Mouse (Mus musculus) fibroblast of lung, adult 2 months (primary cell): ENCODE measurements around the gene Atp1a2.

Experiments used
- DNase-seq: peaks from one replicate; pipeline ENCODE4 v3.0.0-alpha.2; 2011; ENCODE audit warnings: low read depth

Atp1a2 gene

GRCm38 (mm10) chr1:172297611-172298537 lies at the start of gene Atp1a2:
TSS of gene Atp1a2 (minus strand) at chr1:172298064.
- DNase-seq = no peak

- DNase-seq = no peak
These were observed 49.5 kb upstream of the Atp1a2 start for GRCm38 (mm10) chr1:172347382-172347781.

GRCm38 (mm10) chr1:172346707-172347106 lies 48.8 kb upstream of the Atp1a2 start:
- no peak for DNase-seq

DNA sequence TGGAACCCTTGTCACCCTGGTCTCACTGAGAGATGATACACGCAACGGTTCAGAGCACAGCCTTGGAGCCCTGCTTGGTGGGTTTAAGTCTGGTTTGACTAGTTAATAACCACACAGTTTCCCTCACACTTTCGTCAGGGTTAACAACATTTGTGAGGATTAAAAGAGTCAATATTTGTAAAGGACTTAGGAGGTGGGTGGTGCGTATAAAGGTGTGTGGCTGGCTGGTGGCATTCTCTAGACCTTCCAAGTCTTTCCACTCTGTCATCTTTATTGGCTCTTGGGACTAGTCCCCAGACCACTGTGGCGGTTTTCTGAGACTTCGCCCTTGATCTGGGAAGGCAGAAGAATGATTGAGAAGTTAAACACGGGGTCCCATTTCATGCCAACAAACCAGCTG lies 47.0 kb upstream of the Atp1a2 start:
- no peak for DNase-seq

DNA sequence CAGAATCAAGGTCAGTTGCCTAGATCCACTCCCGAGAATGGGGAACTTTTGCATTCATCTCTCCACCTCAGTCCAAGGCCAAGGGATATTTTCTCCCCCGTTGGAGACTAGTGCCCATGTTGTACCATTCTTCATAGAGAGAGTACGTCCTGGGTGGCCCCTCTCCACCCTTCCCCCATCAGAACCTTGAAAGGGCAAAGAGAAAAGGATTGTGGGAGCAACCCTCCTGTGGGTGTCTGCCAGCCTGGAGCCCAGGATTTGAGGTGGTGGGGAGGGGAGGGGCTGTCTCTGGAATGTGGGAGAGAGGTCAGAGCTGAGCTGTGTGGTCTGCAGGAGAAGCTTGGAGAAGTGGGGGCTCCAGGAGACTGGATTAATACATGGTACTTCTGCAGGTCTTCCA lies 46.0 kb upstream of the Atp1a2 start:
- DNase-seq = no peak

GRCm38 (mm10) chr1:172342729-172343128 lies 44.9 kb upstream of the Atp1a2 start:
- no peak for DNase-seq

DNA sequence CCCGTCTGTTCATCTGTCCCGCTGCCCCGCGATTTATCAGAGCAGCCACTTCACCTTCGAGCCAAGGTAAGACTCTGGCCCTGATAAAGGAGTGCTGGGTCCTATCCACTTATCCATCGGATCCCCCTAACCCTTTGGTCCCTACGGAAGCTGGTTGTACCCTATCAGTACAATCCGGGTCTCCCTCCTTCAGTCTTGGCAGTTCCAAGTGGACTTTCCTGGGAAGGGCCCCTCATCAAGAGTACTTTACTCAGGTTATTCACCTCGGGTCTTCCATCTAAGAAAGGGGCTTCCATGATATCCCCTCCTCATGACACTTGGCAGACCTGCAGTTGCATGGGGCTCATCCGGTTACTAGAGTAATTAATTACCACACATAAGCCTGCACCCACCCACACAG lies 43.5 kb upstream of the Atp1a2 start:
- no peak for DNase-seq

DNA sequence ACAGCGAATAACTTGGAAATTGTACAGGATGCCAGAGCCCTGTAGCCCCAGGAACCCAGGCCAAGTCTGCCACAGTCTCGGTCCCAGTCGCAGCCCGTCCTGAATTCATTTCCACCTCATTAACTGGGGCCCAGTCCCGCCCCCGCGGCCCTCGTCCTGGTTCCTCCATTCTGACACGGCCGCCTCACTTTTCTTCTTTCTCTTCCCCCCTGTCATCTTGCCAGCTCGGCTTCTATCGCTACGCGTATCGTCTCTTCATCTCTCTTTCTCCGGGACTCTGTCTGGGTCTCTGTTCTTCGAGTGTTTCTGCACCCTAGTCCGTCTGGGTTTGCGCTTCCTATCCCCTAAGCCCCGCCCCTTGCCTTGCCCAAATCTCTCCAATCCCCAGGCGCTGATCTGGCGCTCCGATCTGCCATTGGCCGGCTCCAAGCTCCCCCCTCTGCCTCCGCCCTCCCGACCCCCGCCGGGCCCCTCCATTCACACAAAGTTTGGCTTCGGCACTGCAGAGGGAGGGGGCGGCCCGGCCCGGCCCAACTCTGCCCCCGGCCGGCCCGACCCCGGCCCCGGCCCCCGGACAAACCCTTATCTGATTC lies 43.0 kb upstream of the Atp1a2 start, which contains the start of gene Kcnj10:
Kcnj10 (plus strand) TSS at position 482 of the 593 bp plus-strand sequence.
- DNase-seq = no peak

- DNase-seq = no peak
These were observed 39.7 kb upstream of the Atp1a2 start for GRCm38 (mm10) chr1:172337411-172338185.

DNA sequence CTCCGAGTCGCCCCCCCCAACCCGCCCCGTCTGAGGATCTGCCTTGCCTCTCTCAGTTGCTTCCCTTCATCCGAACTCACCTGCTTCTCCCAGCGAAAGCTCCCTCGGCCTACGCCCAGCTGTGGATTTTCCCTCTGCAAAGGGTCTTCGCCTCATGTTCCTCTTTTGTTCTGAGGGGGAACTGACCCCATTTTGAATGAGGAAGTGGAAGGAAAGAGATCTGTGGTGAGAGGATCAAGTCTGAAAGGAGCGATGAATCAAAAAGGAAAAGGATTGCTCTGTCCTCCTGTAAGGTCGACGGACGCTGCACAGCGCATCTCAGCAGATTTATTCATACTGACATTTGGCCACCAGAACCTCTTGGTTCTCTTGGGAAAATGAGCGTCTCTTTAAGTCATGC lies 37.9 kb upstream of the Atp1a2 start:
- no peak for DNase-seq

GRCm38 (mm10) chr1:172333512-172333911 lies 35.6 kb upstream of the Atp1a2 start:
- no peak for DNase-seq

DNA sequence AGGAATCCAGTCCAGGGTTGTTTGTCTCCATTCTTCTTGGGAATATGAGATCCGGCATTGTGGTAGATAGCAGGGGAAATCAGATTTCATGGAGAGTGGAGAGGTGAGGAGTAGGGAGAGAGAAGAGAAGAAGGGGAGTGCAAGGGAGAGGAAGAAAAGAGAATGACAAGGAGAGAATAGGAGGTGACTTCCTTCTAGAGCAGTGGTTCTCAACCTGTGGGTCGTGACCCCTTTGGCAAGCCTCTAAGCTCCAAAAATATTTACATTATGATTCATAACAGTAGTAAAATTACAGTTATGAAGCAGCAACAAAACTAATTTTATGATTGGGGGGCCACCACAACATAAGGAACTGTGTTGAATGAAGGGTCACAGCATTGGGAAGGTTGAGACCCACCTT lies 35.1 kb upstream of the Atp1a2 start:
- DNase-seq = no peak

DNA sequence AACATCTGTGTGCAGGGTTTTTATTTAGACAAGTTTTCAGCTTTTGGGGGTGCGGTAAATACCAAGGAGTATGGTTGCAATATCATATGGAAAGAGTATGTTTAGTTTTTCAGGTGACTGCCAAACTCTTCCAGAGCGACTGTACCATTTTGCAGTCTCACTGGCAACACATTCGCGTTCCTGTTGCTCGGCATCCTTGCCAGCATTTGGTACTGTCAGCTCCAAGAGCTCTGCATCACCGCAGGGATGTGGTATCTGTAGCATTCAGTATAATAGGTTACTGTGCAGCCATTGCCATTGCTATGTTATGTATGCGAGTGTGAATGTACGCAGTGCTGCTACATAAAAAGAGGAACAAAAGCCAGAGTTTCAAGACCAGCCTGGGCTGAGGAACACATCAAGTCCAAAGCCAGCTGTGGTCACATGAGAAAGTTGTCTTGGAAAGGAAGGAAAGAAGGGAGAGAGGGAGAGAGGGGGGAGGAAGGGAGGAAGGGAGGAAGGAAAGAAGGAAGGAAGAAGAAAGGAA lies 33.6 kb upstream of the Atp1a2 start:
- DNase-seq = no peak

- no peak for DNase-seq
These were observed 31.8 kb upstream of the Atp1a2 start for GRCm38 (mm10) chr1:172329616-172330015.

GRCm38 (mm10) chr1:172329131-172329530 lies 31.3 kb upstream of the Atp1a2 start, which contains the start of gene Kcnj9:
TSS of gene Kcnj9 (minus strand) at chr1:172329318.
- DNase-seq = no peak

GRCm38 (mm10) chr1:172328461-172328860 lies 30.6 kb upstream of the Atp1a2 start:
- DNase-seq = no peak

GRCm38 (mm10) chr1:172328041-172328440 lies 30.2 kb upstream of the Atp1a2 start:
- DNase-seq = no peak

GRCm38 (mm10) chr1:172327206-172328001 lies 29.5 kb upstream of the Atp1a2 start:
- DNase-seq = no peak

DNA sequence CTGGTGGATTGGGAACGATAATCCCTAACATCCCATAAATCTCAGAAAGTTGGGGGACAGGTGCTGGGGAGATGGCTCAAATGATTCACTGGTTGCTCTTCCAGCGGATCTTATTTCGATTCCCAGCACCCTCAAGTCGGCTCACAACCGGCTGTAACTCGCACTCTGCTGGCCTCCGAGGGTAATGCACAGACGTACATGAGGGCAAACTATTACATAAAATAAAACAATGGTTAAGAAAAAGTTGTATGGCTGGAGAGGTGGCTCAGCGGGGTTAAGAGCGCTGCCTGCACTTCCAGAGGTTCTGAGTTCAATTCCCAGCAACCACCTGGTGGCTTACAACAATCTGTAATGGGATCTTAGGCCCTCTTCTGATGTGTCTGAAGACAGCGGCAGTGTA lies 28.8 kb upstream of the Atp1a2 start:
- no peak for DNase-seq

DNA sequence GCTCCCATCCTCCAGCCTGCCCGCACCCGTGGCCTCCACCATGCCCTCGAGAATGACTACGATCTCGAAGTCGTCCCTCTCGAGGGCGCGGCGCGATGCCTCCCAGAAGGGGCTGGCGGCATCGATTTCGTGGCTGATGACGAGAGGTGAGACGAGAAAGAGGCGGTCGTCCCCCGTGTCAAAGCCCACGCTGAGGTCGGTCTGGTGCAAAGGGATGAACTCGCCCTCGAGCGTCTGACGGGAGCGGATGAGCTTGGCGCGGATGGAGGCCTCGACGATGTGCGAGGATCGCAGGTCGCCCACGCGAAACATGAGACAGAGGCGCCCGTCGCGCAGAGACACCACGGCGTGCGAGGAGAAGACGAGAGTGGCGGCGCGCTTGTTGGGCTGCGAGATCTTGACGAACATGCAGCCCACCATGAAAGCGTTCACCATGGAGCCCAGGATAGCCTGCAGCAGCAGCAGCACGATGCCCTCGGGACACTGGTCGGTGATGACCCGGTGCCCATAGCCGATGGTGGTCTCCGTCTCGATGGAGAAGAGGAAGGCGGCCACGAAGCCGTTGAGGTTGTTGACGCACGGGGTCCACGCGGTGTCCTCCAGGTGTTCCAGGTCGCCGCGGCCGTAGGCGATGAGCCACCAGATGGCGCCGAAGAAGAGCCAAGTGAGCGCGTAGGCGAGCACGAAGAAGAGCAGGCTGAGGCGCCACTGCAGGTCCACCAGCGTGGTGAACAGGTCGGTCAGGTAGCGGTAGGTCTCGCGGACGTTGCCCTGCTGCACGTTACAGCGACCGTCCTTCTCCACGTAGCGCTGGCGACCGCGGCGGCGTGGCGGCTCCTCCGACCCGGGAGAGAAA lies 28.0 kb upstream of the Atp1a2 start:
- no peak for DNase-seq
